Mouse (Mus musculus): ENCODE results near the gene D430041D05Rik. TPM values are rescaled to one million over a fixed set of nuclear protein-coding genes. Genes with fewer than 3 reads are reported as not detected.

D430041D05Rik gene
- polyA plus RNA-seq (2015; fragmentation: Illumina TruSeq; extraction: RNeasy Lipid Tissue Mini Kit (QIAGEN cat#74804); ENCODE audit: insufficient read depth, low read depth, low replicate concordance): not detected

DNA sequence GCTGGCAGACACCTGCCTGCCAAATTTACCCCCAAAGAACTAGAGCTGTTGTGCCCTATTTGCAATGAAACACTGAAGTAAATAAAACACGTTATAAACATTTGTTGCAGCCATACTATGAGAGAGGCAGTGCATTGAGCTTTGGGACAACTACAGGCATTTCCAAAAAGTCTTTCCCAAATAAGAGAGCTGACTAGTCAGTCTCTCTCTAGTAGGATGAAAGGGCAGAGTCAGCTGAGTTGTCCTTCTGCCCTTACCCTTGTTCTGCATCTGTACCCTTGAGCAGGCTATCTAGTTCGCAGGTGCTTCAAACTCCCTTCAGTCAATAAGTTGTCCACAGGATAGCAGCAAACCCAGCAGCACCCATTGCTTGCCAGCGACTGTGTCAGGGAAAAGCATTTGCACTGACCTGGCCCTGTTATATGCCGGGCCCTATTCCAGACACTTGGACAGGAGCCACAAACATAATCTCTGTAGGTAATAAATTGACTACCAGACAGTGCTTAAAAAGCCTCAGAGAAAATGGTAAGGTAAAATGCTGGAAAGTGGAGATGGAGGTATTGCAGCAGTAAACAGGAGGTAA is at the start of gene D430041D05Rik:
D430041D05Rik (minus strand) TSS at position 51 of the 583 bp plus-strand sequence.

DNA sequence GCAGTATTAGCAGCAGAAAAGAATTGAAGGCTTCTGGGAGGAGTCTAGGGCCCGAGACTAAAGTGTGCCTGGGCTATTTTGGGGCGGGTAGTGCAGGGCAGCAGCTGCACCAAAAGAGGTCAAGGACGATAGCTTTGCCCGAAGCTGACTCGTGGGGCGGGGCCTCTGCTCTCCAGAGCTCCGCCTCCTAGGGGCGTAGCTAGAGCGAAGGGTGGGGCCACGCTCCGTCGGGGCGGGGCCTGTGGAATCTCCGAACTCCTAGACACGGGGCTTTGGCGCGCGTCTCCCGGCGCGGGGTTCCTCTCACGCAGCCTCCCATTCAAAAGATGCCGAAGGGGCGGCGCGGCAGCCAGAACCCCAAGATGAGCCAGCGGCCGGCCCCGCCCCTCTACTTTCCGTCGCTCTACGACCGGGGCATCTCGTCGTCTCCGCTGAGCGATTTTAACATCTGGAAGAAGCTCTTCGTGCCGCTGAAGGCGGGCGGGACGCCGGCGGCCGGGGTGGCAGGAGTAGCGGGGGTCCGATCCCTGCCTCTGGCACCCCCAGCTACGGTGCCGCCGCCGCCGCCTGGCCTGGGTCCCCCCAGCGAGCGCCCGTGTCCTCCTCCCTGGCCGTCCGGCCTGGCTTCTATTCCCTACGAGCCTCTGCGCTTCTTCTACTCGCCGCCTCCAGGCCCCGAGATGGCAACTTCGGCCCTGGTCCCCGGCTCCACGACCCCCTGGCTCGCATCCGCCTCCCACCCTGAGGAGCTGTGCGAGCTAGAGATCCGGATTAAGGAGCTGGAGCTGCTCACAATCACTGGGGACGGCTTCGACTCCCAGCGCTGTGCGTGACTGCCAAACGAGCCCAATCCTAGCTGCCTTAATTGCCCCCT is 288.1 kb downstream of the D430041D05Rik start, which contains the start of gene A930018P22Rik:
A930018P22Rik (plus strand) TSS at position 265 of the 874 bp plus-strand sequence.

DNA sequence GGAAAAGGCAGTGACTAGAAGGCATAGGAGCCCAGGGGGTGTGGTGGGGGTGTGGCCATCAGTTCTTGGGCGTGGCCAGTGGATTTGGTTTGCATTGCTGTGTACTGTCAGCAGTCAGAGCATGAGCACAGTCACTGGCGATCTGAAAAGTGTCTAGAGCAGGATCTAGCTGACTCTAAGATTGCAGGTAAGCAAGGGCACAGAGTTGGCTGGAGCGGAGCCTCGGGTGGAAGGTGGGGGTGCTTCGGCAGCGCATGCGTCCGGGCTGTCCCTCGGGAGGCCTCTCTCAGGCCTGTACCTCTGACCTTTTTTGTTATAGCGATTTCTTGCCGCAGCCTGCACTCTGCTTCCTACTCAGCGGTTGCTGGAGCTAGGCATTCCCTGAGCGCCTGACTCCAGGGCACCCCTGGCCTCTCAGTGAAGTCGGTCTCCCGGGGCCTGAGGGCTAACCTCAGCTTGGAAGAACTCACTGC is 315.0 kb downstream of the D430041D05Rik start, which contains the start of gene Cd59a:
Cd59a (plus strand) TSS at position 61 of the 473 bp plus-strand sequence.

Other genes with a start within 250 kb of the D430041D05Rik start
- 8.9 TPM for gene Hipk3, start 83.4 kb upstream of the D430041D05Rik start, polyA plus RNA-seq (2015; fragmentation: Illumina TruSeq; extraction: RNeasy Lipid Tissue Mini Kit (QIAGEN cat#74804); ENCODE audit: insufficient read depth, low read depth, low replicate concordance)
- gene Cstf3, start 179.5 kb upstream of the D430041D05Rik start, polyA plus RNA-seq (2015; fragmentation: Illumina TruSeq; extraction: RNeasy Lipid Tissue Mini Kit (QIAGEN cat#74804); ENCODE audit: insufficient read depth, low read depth, low replicate concordance): 5.6 TPM

All from pancreas, adult 10 weeks (tissue).